Mouse (Mus musculus) MEL (cell line): ENCODE measurements around the gene Wdr35. TPM values are rescaled to one million over a fixed set of nuclear protein-coding genes. Genes with fewer than 3 reads are reported as not detected.
A peak's percentile ranks its signal among the peaks of the same experiment; 100 is the strongest.

Source experiments
- DNase-seq: peaks from one replicate; pipeline ENCODE4 v3.0.0; 2011; ENCODE audit warnings: low read depth, low spot score
- H3K27ac ChIP-seq: 2 replicates; pipeline ENCODE4 v1.5.1; 2012; ENCODE audit warnings: low read depth, mild to moderate bottlenecking, control low read depth, low read length, moderate library complexity; ENCODE audit not compliant: control insufficient read depth
- H3K27me3 ChIP-seq, 2 experiments: fragments of 150-350 bp in 1 of 2; sonication (generic) in 1 of 2; 2 replicates each; pipeline ENCODE4 v1.6.1; 2012; ENCODE audit warnings: low read length in 2 of 2, mild to moderate bottlenecking in 2 of 2, improper control_type of control experiment in 1 of 2, moderate library complexity in 1 of 2; ENCODE audit not compliant: insufficient read depth in 2 of 2, control insufficient read depth in 1 of 2
- H3K36me3 ChIP-seq, 2 experiments: 2 replicates each; pipeline ENCODE4 v1.6.1; 2012 to 2014; ENCODE audit warnings: low read length in 2 of 2, improper control_type of control experiment in 1 of 2, inconsistent platforms in 1 of 2, mild to moderate bottlenecking in 1 of 2; ENCODE audit not compliant: insufficient read depth in 2 of 2, control insufficient read depth in 1 of 2
- H3K4me1 ChIP-seq, 2 experiments: fragments of 150-350 bp in 1 of 2; sonication (generic) in 1 of 2; 2 replicates each; pipeline ENCODE4 v1.6.1; 2012; ENCODE audit warnings: low read length in 2 of 2, improper control_type of control experiment in 1 of 2, mild to moderate bottlenecking in 1 of 2; ENCODE audit not compliant: insufficient read depth in 2 of 2, control insufficient read depth in 1 of 2
- H3K4me3 ChIP-seq, 2 experiments: fragments of 150-350 bp in 1 of 2; sonication (generic) in 1 of 2; 2 replicates each; pipeline ENCODE4 v1.5.1; 2012; ENCODE audit warnings: low read depth in 2 of 2, low read length in 2 of 2, mild to moderate bottlenecking in 2 of 2, moderate library complexity in 2 of 2, control low read depth in 1 of 2, improper control_type of control experiment in 1 of 2; ENCODE audit not compliant: control insufficient read depth in 1 of 2, insufficient read depth in 1 of 2
- H3K79me2 ChIP-seq: 2 replicates; pipeline ENCODE4 v1.6.1; 2012; ENCODE audit warnings: mild to moderate bottlenecking, low read length, moderate library complexity; ENCODE audit not compliant: control insufficient read depth, poor library complexity, insufficient read depth
- H3K9ac ChIP-seq: 2 replicates; pipeline ENCODE4 v1.6.1; 2012; ENCODE audit warnings: low read depth, mild to moderate bottlenecking, control low read depth, low read length, moderate library complexity; ENCODE audit not compliant: control insufficient read depth, poor library complexity, severe bottlenecking
- H3K9me3 ChIP-seq: fragments of 150-350 bp; sonication (generic); replicated peaks from 2 replicates; pipeline ENCODE4 v1.6.1; 2012; ENCODE audit warnings: mild to moderate bottlenecking, low read length, improper control_type of control experiment, moderate library complexity; ENCODE audit not compliant: insufficient read depth
- CHD2 ChIP-seq: IDR thresholded peaks from 2 replicates; pipeline ENCODE4 v1.6.1; 2011; ENCODE audit warnings: low read length, improper control_type of control experiment
- CTCF ChIP-seq, 3 experiments: IDR thresholded peaks in 2 of 3; conservative IDR thresholded peaks in 1 of 3; 2 replicates each; pipeline ENCODE4 v1.5.1; 2011 to 2012; ENCODE audit warnings: low read length in 3 of 3, low read depth in 2 of 3, mild to moderate bottlenecking in 2 of 3, improper control_type of control experiment in 1 of 3, inconsistent platforms in 1 of 3, mixed read lengths in 1 of 3, moderate library complexity in 1 of 3; ENCODE audit not compliant: control insufficient read depth in 1 of 3, insufficient read depth in 1 of 3, poor library complexity in 1 of 3, severe bottlenecking in 1 of 3
- E2F4 ChIP-seq: IDR thresholded peaks from 2 replicates; pipeline ENCODE4 v1.6.1; 2011; ENCODE audit warnings: low read depth, low read length, improper control_type of control experiment, borderline replicate concordance
- HCFC1 ChIP-seq: IDR thresholded peaks from 2 replicates; pipeline ENCODE4 v1.6.1; 2012; ENCODE audit warnings: low read depth, mild to moderate bottlenecking, inconsistent platforms, low read length, improper control_type of control experiment, moderate library complexity
- MAFK ChIP-seq: IDR thresholded peaks from 2 replicates; pipeline ENCODE4 v1.6.1; 2011; ENCODE audit warnings: low read depth, mild to moderate bottlenecking, low read length, improper control_type of control experiment, borderline replicate concordance
- MAZ ChIP-seq: IDR thresholded peaks from 2 replicates; pipeline ENCODE4 v1.6.1; 2012; ENCODE audit warnings: low read depth, mild to moderate bottlenecking, inconsistent platforms, low read length, improper control_type of control experiment
- MYC ChIP-seq: IDR thresholded peaks from 2 replicates; pipeline ENCODE4 v1.6.1; 2011; ENCODE audit warnings: low read depth, mild to moderate bottlenecking, low read length, improper control_type of control experiment, moderate library complexity
- NRF1 ChIP-seq: IDR thresholded peaks from 2 replicates; pipeline ENCODE4 v1.6.1; 2014; ENCODE audit warnings: low read depth, mild to moderate bottlenecking, inconsistent platforms, low read length, improper control_type of control experiment, moderate library complexity; ENCODE audit not compliant: poor library complexity, insufficient read depth, severe bottlenecking
- POLR2AphosphoS2 ChIP-seq: IDR thresholded peaks from 2 replicates; pipeline ENCODE4 v1.6.1; 2011; ENCODE audit warnings: low read length, improper control_type of control experiment
- SIN3A ChIP-seq: IDR thresholded peaks from 2 replicates; pipeline ENCODE4 v1.6.1; 2012; ENCODE audit warnings: low read length, improper control_type of control experiment, inconsistent platforms
- TBP ChIP-seq: IDR thresholded peaks from 2 replicates; pipeline ENCODE4 v1.8.0; 2011; ENCODE audit warnings: low read depth, low read length, improper control_type of control experiment
- TCF12 ChIP-seq: IDR thresholded peaks from 2 replicates; pipeline ENCODE4 v1.6.1; 2014; ENCODE audit warnings: low read depth, mild to moderate bottlenecking, inconsistent platforms, low read length, improper control_type of control experiment, moderate library complexity
- USF1 ChIP-seq: IDR thresholded peaks from 2 replicates; pipeline ENCODE4 v1.6.1; 2014; ENCODE audit warnings: low read depth, mild to moderate bottlenecking, inconsistent platforms, low read length, improper control_type of control experiment, moderate library complexity
- ZNF384 ChIP-seq: IDR thresholded peaks from 2 replicates; pipeline ENCODE4 v1.6.1; 2012; ENCODE audit warnings: low read depth, mild to moderate bottlenecking, inconsistent platforms, low read length, improper control_type of control experiment
- polyA plus RNA-seq, 2 experiments: library from polyadenylated mRNA; stranded (reverse) in 1 of 2; unstranded in 1 of 2; fragments of >175 nt in 1 of 2; fragments of >200 nt in 1 of 2; gene quantifications; 2 replicates each; pipeline versions ENCODE4 v1.2.1 to v1.2.4; 2012; ENCODE audit warnings: low replicate concordance in 2 of 2, low read depth in 1 of 2; ENCODE audit not compliant: insufficient read length in 2 of 2, insufficient read depth in 1 of 2, missing spikeins in 1 of 2
- total RNA-seq: library from RNA; depleted of rRNA; stranded (reverse); fragments of 300-350 nt; gene quantifications from 2 replicates; pipeline ENCODE4 v1.2.3, GENCODE M21; 2012

Wdr35 gene
- total and polyA plus RNA-seq, 3 experiments: 5.7 to 5.9 TPM; not detected in 1

- no peak for DNase-seq
- Histone ChIP-seq H3K27ac (no peak overlapping the region), H3K79me2 (no peaks in the 10 kb centered on the region; the same call in 1 of the 2 replicates), H3K9me3 (no peaks in the 10 kb centered on the region), H3K9ac (no peak overlapping the region), H3K4me1 (peaks cover 2 to 8% of the 10 kb centered on the region in 2 experiments; a peak in 3 of 4 replicates), H3K27me3 (peaks cover 0 to 6% of the 10 kb centered on the region in 2 experiments; a peak in 3 of 4 replicates), H3K36me3 (no peaks in the 10 kb centered on the region), H3K4me3 (no peak overlapping the region)
- TF ChIP-seq USF1 (no peak), MAFK (no peak)
Observed at GRCm38 (mm10) chr12:8969828-8970227, 3.9 kb upstream of the Wdr35 start.

- H3K79me2 ChIP-seq: no peaks in the 10 kb centered on the region; the same call in 1 of the 2 replicates
- peaks cover 0 to 5% of the 10 kb centered on the region in 2 experiments; a peak in 2 of 4 replicates for H3K27me3 ChIP-seq
- H3K9ac ChIP-seq: no peak overlapping the region
- H3K36me3 ChIP-seq: no peaks in the 10 kb centered on the region
- peak; percentile 37 for DNase-seq
- H3K27ac ChIP-seq: no peak overlapping the region
- peaks cover 2 to 8% of the 10 kb centered on the region in 2 experiments; a peak in 3 of 4 replicates for H3K4me1 ChIP-seq
- TF ChIP-seq POLR2AphosphoS2: no peak
- TF ChIP-seq MAZ: no peak
- TF ChIP-seq TBP: no peak
- TF ChIP-seq ZNF384: no peak
- peak in 1 of 3 experiments; percentile 16; a peak in 2 of 6 replicates for TF ChIP-seq CTCF (IDR thresholded peaks at IDR 0.05 in 2 of 3, conservative IDR thresholded peaks at IDR 0.05 in 1 of 3; ENCODE audit: control insufficient read depth in 1 of 3, insufficient read depth in 1 of 3, low read depth in 2 of 3, low read length in 3 of 3, poor library complexity in 1 of 3, severe bottlenecking in 1 of 3)
- no peak overlapping the region; a peak in 1 of 4 replicates for H3K4me3 ChIP-seq
- no peaks in the 10 kb centered on the region for H3K9me3 ChIP-seq
Observed at GRCm38 (mm10) chr12:8975076-8975475, 1.4 kb downstream of the Wdr35 start.

- no peak overlapping the region for H3K9ac ChIP-seq
- no peaks in the 10 kb centered on the region for H3K4me1 ChIP-seq
- no peaks in the 10 kb centered on the region for H3K79me2 ChIP-seq
- TF ChIP-seq CTCF (IDR thresholded peaks at IDR 0.05 in 2 of 3, conservative IDR thresholded peaks at IDR 0.05 in 1 of 3; ENCODE audit: control insufficient read depth in 1 of 3, insufficient read depth in 1 of 3, low read depth in 2 of 3, low read length in 3 of 3, poor library complexity in 1 of 3, severe bottlenecking in 1 of 3) (no peak), TCF12 (no peak), MAFK (no peak), MYC (no peak), E2F4 (no peak), NRF1 (no peak), CHD2 (no peak), SIN3A (no peak), HCFC1 (no peak), POLR2AphosphoS2 (no peak)
- H3K4me3 ChIP-seq: no peak overlapping the region
- no peaks in the 10 kb centered on the region for H3K27me3 ChIP-seq
- H3K27ac ChIP-seq: no peak overlapping the region
- no peaks in the 10 kb centered on the region for H3K9me3 ChIP-seq
- H3K36me3 ChIP-seq: no peaks in the 10 kb centered on the region
- no peak for DNase-seq
Observed at GRCm38 (mm10) chr12:8993231-8993630, 19.5 kb downstream of the Wdr35 start.
